Mouse (Mus musculus) heart, embryonic 12.5 days (tissue): Measurements from ENCODE around the gene Itgb6. TPM values are rescaled to one million over a fixed set of nuclear protein-coding genes. Genes with fewer than 3 reads are reported as not detected.

Experiments used
- ATAC-seq: fragments of 200-750 bp; cut with Nextera tagmentation; 2 replicates; pipeline ENCODE4 v1.8.0; 2017; ENCODE audit warnings: moderate TSS enrichment, moderate library complexity; ENCODE audit not compliant: insufficient number of reproducible peaks, low FRiP score
- H3K27ac ChIP-seq: fragments of 300-500 bp; sonication (generic); 2 replicates; pipeline ENCODE4 v1.5.1; 2016; ENCODE audit warnings: mild to moderate bottlenecking, moderate library complexity; ENCODE audit not compliant: poor library complexity, severe bottlenecking
- H3K27me3 ChIP-seq: fragments of 300-500 bp; sonication (generic); replicated peaks from 2 replicates; pipeline ENCODE4 v1.6.1; 2016; ENCODE audit warnings: mild to moderate bottlenecking, moderate library complexity
- H3K36me3 ChIP-seq: fragments of 300-500 bp; sonication (generic); 2 replicates; pipeline ENCODE4 v1.6.1; 2016; ENCODE audit warnings: mild to moderate bottlenecking, moderate library complexity
- H3K4me1 ChIP-seq: fragments of 300-500 bp; sonication (generic); replicated peaks from 2 replicates; pipeline ENCODE4 v1.6.1; 2016; ENCODE audit warnings: mild to moderate bottlenecking
- H3K4me2 ChIP-seq: fragments of 300-500 bp; sonication (generic); 2 replicates; pipeline ENCODE4 v1.6.1; 2016; ENCODE audit warnings: mild to moderate bottlenecking, moderate library complexity
- H3K4me3 ChIP-seq: fragments of 300-500 bp; sonication (generic); 2 replicates; pipeline ENCODE4 v1.5.1; 2016; ENCODE audit warnings: mild to moderate bottlenecking
- H3K9ac ChIP-seq: fragments of 300-500 bp; sonication (generic); 2 replicates; pipeline ENCODE4 v1.6.1; 2016; ENCODE audit warnings: mild to moderate bottlenecking, moderate library complexity
- H3K9me3 ChIP-seq: fragments of 300-500 bp; sonication (generic); replicated peaks from 2 replicates; pipeline ENCODE4 v1.6.1; 2016; ENCODE audit warnings: mild to moderate bottlenecking, moderate library complexity
- WGBS: fragments of 180-500 bp; shearing (Covaris S2); methylation state at CpG from one replicate; pipeline ENCODE4 v1.1.7; 2016; 5-methylcytosine and 5-hydroxymethylcytosine counted together
- polyA plus RNA-seq: library from polyadenylated mRNA; unstranded; fragments of >200 nt; fragmentation: Nextera tagmentation; extraction: Ambion mirVana; gene quantifications from 2 replicates; pipeline ENCODE4 v1.2.1, GENCODE M21; 2016

Gene Itgb6
- polyA plus RNA-seq, 1 experiment from 2014 or later = 0.14 TPM

DNA sequence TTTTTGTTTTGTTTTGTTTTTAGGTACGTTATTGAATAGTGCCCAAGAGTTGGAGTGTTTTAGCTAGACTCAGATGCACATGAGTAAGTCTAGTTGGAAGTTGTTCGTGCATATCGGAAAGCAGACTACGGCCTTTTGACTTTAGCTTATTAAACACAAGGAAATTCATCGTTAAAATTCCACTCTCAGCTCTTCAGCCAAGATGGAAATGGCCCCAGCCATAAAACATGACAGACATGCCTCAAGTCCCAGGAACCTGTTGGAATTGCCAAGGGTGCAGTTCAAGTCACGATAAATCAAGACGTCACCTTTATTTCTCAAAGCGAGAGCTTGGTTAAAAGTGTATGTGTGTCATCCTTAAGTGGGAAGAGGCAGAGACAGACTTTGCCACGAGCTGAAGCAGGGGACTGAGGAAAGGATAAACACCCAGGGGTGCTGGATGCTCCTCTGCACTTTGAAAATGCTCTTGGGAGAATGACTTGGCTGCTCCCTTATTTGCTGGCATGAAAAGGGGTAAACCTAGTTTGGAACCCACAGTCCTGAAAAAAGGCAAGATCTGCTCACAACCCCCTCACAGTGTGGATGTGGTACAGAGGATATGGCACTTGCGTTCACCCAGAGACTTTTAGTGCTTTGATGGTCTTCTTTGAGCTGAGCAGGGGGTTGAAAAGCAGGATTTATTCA is 6.6 kb upstream of the Itgb6 start:
- H3K27me3 ChIP-seq = no peaks in the 10 kb centered on the region
- WGBS = 69% methylated on average over 10 of the region's 10 CpGs
- ATAC-seq = no peak
- no peaks in the 10 kb centered on the region for H3K36me3 ChIP-seq
- H3K4me1 ChIP-seq = peaks cover 23% of the 10 kb centered on the region
- 0 out of 2 replicates have a peak overlapping the region, but pooled peaks have one; percentile 42 for H3K4me2 ChIP-seq
- H3K9ac ChIP-seq = no peak overlapping the region
- no peaks in the 10 kb centered on the region for H3K9me3 ChIP-seq
- H3K4me3 ChIP-seq = no peak overlapping the region
- H3K27ac ChIP-seq = peak overlapping the region; percentile 76

DNA sequence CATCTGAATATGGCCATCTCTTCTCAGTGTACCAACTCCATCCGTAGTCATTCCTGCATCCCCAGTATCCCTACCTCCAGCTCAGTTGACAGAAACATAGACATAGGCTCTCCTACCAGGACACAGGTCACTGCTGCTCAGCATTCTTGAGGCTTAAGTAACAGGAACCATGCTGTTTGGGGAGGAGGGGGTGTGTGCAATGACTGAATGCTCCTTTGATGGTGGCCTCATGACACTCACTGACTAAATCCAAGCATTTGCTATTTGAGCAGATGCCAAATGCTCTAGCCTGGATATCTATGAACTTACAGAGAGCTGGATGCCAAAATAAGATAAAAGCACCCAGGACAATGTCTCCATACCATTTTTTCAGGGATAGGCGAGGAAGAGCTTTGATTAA is 2.2 kb upstream of the Itgb6 start:
- Histone ChIP-seq H3K4me3 (no peak overlapping the region), H3K36me3 (no peaks in the 10 kb centered on the region), H3K27ac (no peak overlapping the region), H3K27me3 (no peaks in the 10 kb centered on the region), H3K9ac (no peak overlapping the region), H3K4me2 (no peak overlapping the region), H3K9me3 (no peaks in the 10 kb centered on the region), H3K4me1 (peaks cover 32% of the 10 kb centered on the region)
- WGBS = 78% methylated on average over 2 of the region's 2 CpGs
- no peak for ATAC-seq

DNA sequence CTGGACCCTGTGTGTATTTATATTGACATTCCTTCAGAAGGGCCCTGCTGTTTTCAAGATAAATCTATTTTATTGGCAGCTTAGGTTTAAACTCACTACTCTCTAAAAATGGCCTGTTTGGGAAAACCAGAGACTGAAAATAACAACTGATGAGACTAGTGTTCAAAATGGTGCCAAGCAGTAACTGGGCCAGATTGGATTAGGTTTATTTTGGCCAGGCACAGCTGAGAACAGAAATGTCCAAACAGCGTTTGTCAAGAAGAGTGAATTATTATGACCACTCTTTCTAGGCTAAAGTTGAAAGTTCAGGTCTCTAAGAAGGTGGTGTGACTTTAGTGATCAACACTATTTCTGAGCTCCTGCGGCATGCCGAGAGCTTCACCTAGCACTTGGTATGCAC is 524 bp upstream of the Itgb6 start:
- Histone ChIP-seq H3K9ac (no peak overlapping the region), H3K4me2 (no peak overlapping the region), H3K27ac (peak overlapping the region; percentile 29; the same call in 1 of the 2 replicates), H3K36me3 (no peaks in the 10 kb centered on the region), H3K9me3 (no peaks in the 10 kb centered on the region), H3K4me3 (no peak overlapping the region), H3K27me3 (no peaks in the 10 kb centered on the region), H3K4me1 (peaks cover 26% of the 10 kb centered on the region)
- 85% methylated on average over 3 of the region's 3 CpGs for WGBS
- ATAC-seq = no peak

DNA sequence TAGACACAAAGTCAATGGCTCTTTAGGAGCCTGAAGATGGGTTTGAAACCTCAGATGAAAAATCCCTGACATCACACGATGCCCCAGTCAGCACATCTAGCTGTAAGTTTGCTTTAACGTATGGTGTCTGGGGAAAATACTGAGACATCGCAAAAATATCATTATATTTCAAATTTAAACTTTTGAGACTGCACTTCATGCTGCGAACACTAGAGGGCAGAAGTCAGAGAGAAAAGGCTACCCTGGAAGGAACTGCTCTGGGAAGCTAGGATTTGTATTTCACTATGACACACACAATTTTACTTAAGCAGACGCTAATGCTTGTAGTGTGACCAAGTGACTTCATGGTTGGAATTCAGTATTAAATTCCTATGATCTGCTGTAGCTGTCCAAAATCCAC is 1.5 kb downstream of the Itgb6 start:
- Histone ChIP-seq H3K4me2 (no peak overlapping the region), H3K9ac (no peak overlapping the region), H3K36me3 (no peaks in the 10 kb centered on the region), H3K4me3 (no peak overlapping the region), H3K27me3 (no peaks in the 10 kb centered on the region), H3K27ac (peak overlapping the region; percentile 45), H3K4me1 (peaks cover 26% of the 10 kb centered on the region), H3K9me3 (no peaks in the 10 kb centered on the region)
- ATAC-seq = no peak
- WGBS = 26% methylated on average over 5 of the region's 5 CpGs

DNA sequence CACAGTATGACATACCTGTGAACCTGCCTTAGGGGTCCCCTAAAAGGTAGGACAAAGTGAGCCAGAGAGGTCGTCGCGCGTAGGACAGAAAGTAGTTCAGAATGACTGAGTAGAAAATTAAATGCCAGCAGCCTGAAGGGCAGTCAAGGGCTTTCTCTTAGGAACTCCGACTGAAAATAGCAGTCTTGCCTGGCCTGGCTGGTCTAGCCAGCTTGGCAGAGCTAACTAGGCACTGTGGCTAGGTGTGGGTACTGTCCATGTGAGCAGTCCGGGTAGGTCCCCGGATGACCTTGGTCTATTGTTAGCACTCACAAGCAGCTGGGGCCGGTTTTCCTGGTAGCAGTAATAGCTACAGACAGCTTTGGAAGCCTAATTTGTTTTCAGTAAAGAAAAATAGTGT is 2.2 kb downstream of the Itgb6 start:
- Histone ChIP-seq H3K4me2 (no peak overlapping the region), H3K4me1 (peaks cover 32% of the 10 kb centered on the region), H3K4me3 (no peak overlapping the region), H3K27ac (peak overlapping the region; percentile 45), H3K9ac (no peak overlapping the region), H3K27me3 (no peaks in the 10 kb centered on the region), H3K9me3 (no peaks in the 10 kb centered on the region), H3K36me3 (no peaks in the 10 kb centered on the region)
- WGBS = 53% methylated on average over 8 of the region's 8 CpGs
- peak; percentile 58; the same call in 1 of the 2 replicates for ATAC-seq

DNA sequence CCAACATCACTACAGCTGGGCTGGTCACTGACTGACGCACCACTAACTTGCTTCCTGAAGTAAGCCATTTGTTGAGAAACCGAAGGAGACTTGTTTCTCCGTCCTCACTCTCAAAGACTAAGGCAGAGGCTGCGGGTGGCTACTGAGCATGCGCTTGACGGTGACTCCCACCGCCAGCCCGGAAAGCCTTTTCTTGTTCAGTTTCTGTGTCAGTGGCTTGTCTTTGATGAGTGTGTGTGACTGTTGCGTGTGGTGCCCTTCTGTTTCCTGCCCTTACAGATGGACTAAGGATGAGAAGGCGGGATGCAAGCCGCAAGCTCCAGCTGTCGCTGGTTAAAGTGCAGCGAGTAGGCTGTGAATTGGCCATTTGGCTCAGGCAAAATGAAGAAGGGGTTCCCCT is 5.1 kb downstream of the Itgb6 start:
- Histone ChIP-seq H3K4me2 (peak overlapping the region; percentile 42), H3K27ac (no peak overlapping the region), H3K9ac (no peak overlapping the region), H3K9me3 (no peaks in the 10 kb centered on the region), H3K4me3 (no peak overlapping the region), H3K4me1 (peaks cover 37% of the 10 kb centered on the region), H3K27me3 (no peaks in the 10 kb centered on the region), H3K36me3 (no peaks in the 10 kb centered on the region)
- 61% methylated on average over 13 of the region's 13 CpGs for WGBS
- no peak for ATAC-seq

DNA sequence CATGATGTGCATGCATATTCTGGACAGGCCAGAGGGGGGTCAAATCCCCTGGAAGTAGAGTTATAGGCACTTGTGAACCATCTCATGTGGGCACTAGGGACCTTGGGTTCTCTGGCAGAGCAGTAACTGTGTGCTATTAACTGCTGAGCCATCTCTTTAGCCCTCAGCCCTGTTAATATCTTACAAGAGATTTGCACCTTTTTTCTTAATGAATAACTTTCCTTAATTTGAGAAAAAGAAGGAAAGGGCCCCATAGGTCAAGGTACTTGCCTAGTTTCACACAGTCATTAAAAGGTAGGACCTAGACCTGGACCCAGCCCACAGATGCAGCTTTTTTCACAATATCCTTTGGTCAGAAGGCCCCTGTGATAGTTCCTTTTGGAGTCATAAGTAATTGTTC is 5.9 kb downstream of the Itgb6 start:
- Histone ChIP-seq H3K4me2 (no peak overlapping the region), H3K9ac (no peak overlapping the region), H3K27ac (no peak overlapping the region), H3K4me3 (no peak overlapping the region), H3K27me3 (no peaks in the 10 kb centered on the region), H3K9me3 (no peaks in the 10 kb centered on the region), H3K4me1 (peaks cover 41% of the 10 kb centered on the region), H3K36me3 (no peaks in the 10 kb centered on the region)
- ATAC-seq = no peak

DNA sequence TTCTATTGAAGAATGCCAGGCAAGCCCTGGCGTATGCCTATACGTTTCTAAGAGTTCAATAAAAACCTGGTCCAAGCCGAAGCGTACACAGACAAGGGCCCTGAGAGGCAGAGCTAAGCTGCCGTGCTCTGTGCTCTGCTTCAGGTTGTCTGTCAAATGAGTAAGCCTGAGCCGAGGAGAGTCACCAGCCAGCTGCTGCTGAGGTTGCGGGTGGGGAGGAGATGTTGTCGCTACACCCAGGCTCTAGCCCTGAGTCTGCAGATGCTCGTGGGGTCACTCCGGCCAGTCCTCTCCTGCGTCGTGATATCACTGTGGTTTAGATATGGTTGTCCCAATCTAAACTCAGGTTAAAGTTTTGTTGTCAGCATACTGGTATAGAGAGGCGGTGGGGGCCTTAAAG is 6.7 kb downstream of the Itgb6 start:
- H3K4me3 ChIP-seq = no peak overlapping the region
- H3K4me1 ChIP-seq = peaks cover 42% of the 10 kb centered on the region
- H3K4me2 ChIP-seq = no peak overlapping the region
- no peak overlapping the region for H3K9ac ChIP-seq
- no peaks in the 10 kb centered on the region for H3K9me3 ChIP-seq
- ATAC-seq = no peak
- H3K27me3 ChIP-seq = no peaks in the 10 kb centered on the region
- no peak overlapping the region for H3K27ac ChIP-seq
- WGBS = 70% methylated on average over 13 of the region's 13 CpGs
- H3K36me3 ChIP-seq = no peaks in the 10 kb centered on the region

DNA sequence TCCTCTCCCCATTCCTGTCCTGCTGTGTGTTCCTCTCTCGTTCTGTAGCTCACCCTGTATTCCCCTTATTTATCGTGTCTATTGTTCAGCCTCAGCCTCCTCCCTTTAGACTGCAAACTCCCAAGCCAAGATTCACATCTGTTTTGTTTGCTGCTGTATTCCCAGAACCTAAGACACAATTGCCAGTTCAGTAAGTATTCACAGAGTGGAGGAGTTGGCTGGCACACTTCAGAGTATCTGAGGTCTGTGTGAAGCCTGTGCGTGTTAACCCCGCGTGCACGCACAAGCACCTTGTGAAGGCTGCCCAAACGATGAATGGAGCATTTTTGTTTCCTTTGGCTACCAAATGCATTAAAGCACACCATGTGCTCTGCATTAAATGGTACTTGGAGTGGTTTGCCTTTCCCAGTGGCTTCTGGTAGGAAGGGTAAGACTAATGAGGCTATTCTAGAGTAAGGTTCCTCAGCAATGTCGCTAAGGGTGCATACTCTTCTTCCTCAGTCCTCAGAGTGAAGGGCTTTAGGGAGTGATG is 7.4 kb downstream of the Itgb6 start:
- H3K4me1 ChIP-seq = peaks cover 37% of the 10 kb centered on the region
- H3K9ac ChIP-seq = no peak overlapping the region
- H3K4me3 ChIP-seq = no peak overlapping the region
- H3K9me3 ChIP-seq = no peaks in the 10 kb centered on the region
- ATAC-seq = no peak
- no peak overlapping the region for H3K4me2 ChIP-seq
- no peak overlapping the region for H3K27ac ChIP-seq
- no peaks in the 10 kb centered on the region for H3K27me3 ChIP-seq
- no peaks in the 10 kb centered on the region for H3K36me3 ChIP-seq
- 66% methylated on average over 8 of the region's 8 CpGs for WGBS

DNA sequence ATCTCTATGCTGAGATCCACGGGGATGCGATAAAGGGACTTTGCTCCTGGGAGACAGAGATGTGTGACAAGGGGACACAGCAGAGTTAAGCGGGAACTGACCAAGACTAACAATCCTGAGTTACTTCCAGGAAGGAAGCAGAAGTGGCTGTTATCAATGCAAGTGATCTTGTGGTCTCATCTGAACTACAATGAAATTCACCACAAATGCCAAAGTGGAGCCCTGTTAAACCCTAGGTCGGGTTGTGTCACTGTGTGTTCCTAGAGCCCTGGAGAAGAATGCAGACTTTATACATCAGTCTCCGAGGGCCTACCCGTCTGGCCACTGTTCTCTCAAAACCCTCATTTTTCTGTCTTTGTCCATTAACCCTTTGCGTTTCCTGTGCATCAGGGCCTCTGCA is 8.0 kb downstream of the Itgb6 start:
- Histone ChIP-seq H3K4me3 (no peak overlapping the region), H3K4me2 (no peak overlapping the region), H3K4me1 (peaks cover 37% of the 10 kb centered on the region), H3K36me3 (no peaks in the 10 kb centered on the region), H3K27ac (no peak overlapping the region), H3K27me3 (no peaks in the 10 kb centered on the region), H3K9ac (no peak overlapping the region), H3K9me3 (no peaks in the 10 kb centered on the region)
- 67% methylated on average over 7 of the region's 7 CpGs for WGBS
- ATAC-seq = no peak

DNA sequence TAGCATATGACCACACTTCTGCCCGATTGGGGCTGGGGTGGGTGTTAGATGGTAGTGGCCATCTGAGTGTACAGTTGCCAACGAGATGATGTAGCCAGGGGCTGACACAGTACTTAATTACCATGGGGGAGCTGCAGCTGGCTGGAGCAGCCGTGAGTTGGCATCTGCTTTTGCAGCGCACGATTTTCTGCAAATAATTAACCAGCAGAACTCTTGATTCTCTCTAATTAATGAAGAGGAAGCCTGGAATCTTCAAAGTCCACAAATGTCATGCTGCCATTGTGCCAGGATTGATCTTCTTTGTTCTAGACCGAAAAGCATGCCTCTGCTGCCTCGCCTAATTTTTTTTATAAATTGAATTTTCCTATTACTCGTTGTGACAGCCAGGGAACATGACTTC is 8.6 kb downstream of the Itgb6 start:
- Histone ChIP-seq H3K4me2 (no peak overlapping the region), H3K4me1 (peaks cover 39% of the 10 kb centered on the region), H3K27ac (no peak overlapping the region), H3K4me3 (no peak overlapping the region), H3K9ac (no peak overlapping the region), H3K9me3 (no peaks in the 10 kb centered on the region), H3K27me3 (no peaks in the 10 kb centered on the region), H3K36me3 (no peaks in the 10 kb centered on the region)
- ATAC-seq = no peak
- 79% methylated on average over 8 of the region's 8 CpGs for WGBS

DNA sequence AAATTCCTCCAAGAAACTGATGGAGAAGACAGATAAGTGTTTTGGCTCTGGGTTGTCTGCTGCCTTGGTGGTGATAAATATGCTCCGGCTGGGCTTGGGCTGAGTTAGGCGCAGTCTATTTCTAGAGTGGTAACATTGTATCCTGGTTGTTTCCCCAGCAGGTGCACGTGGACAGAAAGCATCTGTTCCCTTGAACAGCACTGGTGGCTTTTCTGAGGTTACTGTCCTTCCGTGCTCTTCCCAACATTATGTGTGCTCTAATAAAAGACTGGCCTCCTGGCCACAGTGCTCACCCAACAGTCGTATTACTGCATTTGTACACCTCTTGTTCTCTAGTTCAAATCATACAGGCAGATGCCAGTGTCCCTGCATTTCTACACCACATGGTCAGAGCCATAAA is 9.6 kb downstream of the Itgb6 start:
- Histone ChIP-seq H3K36me3 (no peaks in the 10 kb centered on the region), H3K4me2 (no peak overlapping the region), H3K27ac (no peak overlapping the region), H3K9me3 (no peaks in the 10 kb centered on the region), H3K4me1 (peaks cover 43% of the 10 kb centered on the region), H3K9ac (no peak overlapping the region), H3K4me3 (no peak overlapping the region), H3K27me3 (no peaks in the 10 kb centered on the region)
- ATAC-seq = no peak
- 68% methylated on average over 5 of the region's 5 CpGs for WGBS
